Mouse (Mus musculus) urinary bladder, adult 2 months (tissue): ENCODE results near the gene Aar2. TPM values are rescaled to one million over a fixed set of nuclear protein-coding genes. Genes with fewer than 3 reads are reported as not detected.

ENCODE experiments used
- polyA plus RNA-seq: library from polyadenylated mRNA; depleted of rRNA; stranded (reverse); fragments of >200 nt; gene quantifications from 2 replicates; pipeline ENCODE4 v1.2.3, GENCODE M21; 2012; rRNA removed

The Aar2 gene
- polyA plus RNA-seq, 1 experiment, result 18.6 TPM

Other genes starting within 250 kb of the Aar2 start
- 3.4 and 4.5 TPM in 2 replicates for gene Cnbd2, start 235.3 kb upstream of the Aar2 start, polyA plus RNA-seq
- 71.0 and 72.5 TPM in 2 replicates for gene Scand1, start 234.9 kb upstream of the Aar2 start, polyA plus RNA-seq
- 36.9 and 46.7 TPM in 2 replicates for gene Epb41l1, start 126.7 kb upstream of the Aar2 start, polyA plus RNA-seq
- 67.0 and 95.5 TPM in 2 replicates for gene Dlgap4, start 66.1 kb downstream of the Aar2 start, polyA plus RNA-seq
- 4,146 and 6,672 TPM in 2 replicates for gene Myl9, start 227.8 kb downstream of the Aar2 start, polyA plus RNA-seq